9 mouse cellular contexts compared by ENCODE assay signal in genomic region chr8:122369665-122370064, GRCm38 (mm10). TPM values are rescaled to one million over a fixed set of nuclear protein-coding genes. Genes with fewer than 3 reads are reported as not detected.
DNase-seq lines count a peak whose midpoint lies in the region; ATAC-seq and TF ChIP-seq lines count a peak whose summit lies in the region.
"Had no signal": no experiment of that assay in that cellular context is flagged by ENCODE, and none has a peak within 500 bp of the region (broad histone marks: within the 10 kb centered on the region; RNA-seq: fewer than 3 reads in every experiment).

No protein-coding gene starts in this region.

- in situ Hi-C loops in ES-E14 (cut with MboI; ENCODE audit: low sequenced_read_pairs in 2 of 2, unreplicated experiment in 2 of 2): no loop called here

- peak; percentile 16; the same call in 1 of the 2 replicates for ATAC-seq in embryonic facial prominence, embryonic 13.5 days (ENCODE audit: insufficient number of reproducible peaks, insufficient read depth, low FRiP score, low TSS enrichment, low read depth)

- no peaks in the 10 kb centered on the region for H3K4me1 ChIP-seq in ES-E14 (ENCODE audit: control insufficient read depth in 2 of 2, insufficient read depth in 2 of 2, low read length in 2 of 2, poor library complexity in 1 of 2)
- H3K4me1 ChIP-seq in embryonic facial prominence, embryonic 13.5 days: 0 out of 2 replicates have a peak, but pooled peaks cover 3% of the 10 kb centered on the region

- intact Hi-C loops in heart, postnatal 25 days (cut with DNase I): loop anchor here (1.0 to 2.0 kb wide), 2 partner anchors 21 to 96 kb away; no protein-coding TSS in a partner anchor

- DNase-seq in ES-E14 (ENCODE audit: low read depth, low spot score): peak; percentile 38
- peak; percentile 41 to 44 for DNase-seq in adrenal gland, postnatal 4 days (ENCODE audit: low spot score in 2 of 2)
- peak; percentile 13 for DNase-seq in heart, postnatal 25 days (ENCODE audit: low spot score)
- DNase-seq in layer of hippocampus, postnatal 14 days (ENCODE audit: low spot score in 2 of 2): peak; percentile 47 to 69
- peak; percentile 85 to 86 for DNase-seq in lung, postnatal 4 days
- DNase-seq in right cerebral cortex, adult 2 months (ENCODE audit: low spot score in 2 of 2): peak; percentile 75 to 78
- peak; percentile 75 to 79 for DNase-seq in urinary bladder, postnatal 36 days (ENCODE audit: low spot score in 2 of 2)

- WGBS in embryonic facial prominence, embryonic 13.5 days: 9% methylated on average over 9 of the region's 9 CpGs

- H3K4me3 ChIP-seq in ES-E14 (ENCODE audit: insufficient read depth in 1 of 2, low read depth in 1 of 2, low read length in 2 of 2, poor library complexity in 1 of 2, severe bottlenecking in 1 of 2): no peak overlapping the region
- H3K4me3 ChIP-seq in embryonic facial prominence, embryonic 13.5 days: no peak overlapping the region

- H3K36me3 ChIP-seq in ES-E14 (ENCODE audit: control insufficient read depth, insufficient read depth, low read length, poor library complexity, severe bottlenecking): no peaks in the 10 kb centered on the region
- H3K36me3 ChIP-seq in embryonic facial prominence, embryonic 13.5 days: no peaks in the 10 kb centered on the region

- H3K27me3 ChIP-seq in embryonic facial prominence, embryonic 13.5 days: no peaks in the 10 kb centered on the region

- no peak overlapping the region for H3K27ac ChIP-seq in ES-E14 (ENCODE audit: insufficient read depth, low read depth, low read length, poor library complexity, severe bottlenecking)
- H3K27ac ChIP-seq in embryonic facial prominence, embryonic 13.5 days: no peak overlapping the region
- H3K27ac ChIP-seq: macrophage had no signal

- no peak overlapping the region for H3K9ac ChIP-seq in ES-E14 (ENCODE audit: insufficient read depth, low read depth, low read length, poor library complexity, severe bottlenecking)
- H3K9ac ChIP-seq in embryonic facial prominence, embryonic 13.5 days: no peak overlapping the region

- no peak overlapping the region for H3K4me2 ChIP-seq in embryonic facial prominence, embryonic 13.5 days

- H3K9me3 ChIP-seq in ES-E14 (ENCODE audit: control insufficient read depth, insufficient read depth, low read depth, low read length): no peaks in the 10 kb centered on the region
- no peaks in the 10 kb centered on the region for H3K9me3 ChIP-seq in embryonic facial prominence, embryonic 13.5 days

TF ChIP-seq in ES-E14, 5 proteins besides CTCF, POLR2A, EP300 and RAD21:
- peak; percentile 21; the same call in 1 of the 2 replicates for TF ChIP-seq ZC3H11A (IDR thresholded peaks at IDR 0.05; ENCODE audit: borderline replicate concordance, low read depth, low read length)
- TF ChIP-seq ZNF384 (IDR thresholded peaks at IDR 0.05; ENCODE audit: low read depth, low read length): no peak
TF ChIP-seq in ES-E14: peak in this region for 1.

RNA-seq across cellular contexts. Expression of gene Zc3h18, which starts 6.7 kb away (rescaled TPM):
- total RNA-seq in ES-E14 (2012; rRNA removed): 87.1 and 90.4 TPM in 2 replicates
- 10 to 100 TPM; 48.9 to 52.0 TPM for total RNA-seq in adrenal gland, postnatal 4 days (2021)
- polyA plus RNA-seq in embryonic facial prominence, embryonic 13.5 days (2015; fragmentation: Nextera tagmentation; extraction: Ambion mirVana): 54.8 and 59.1 TPM in 2 replicates
- total RNA-seq in heart, postnatal 25 days (2021): 10 to 100 TPM; 20.1 to 21.8 TPM
- 10 to 100 TPM; 35.4 to 39.2 TPM for total RNA-seq in layer of hippocampus, postnatal 14 days (2021)

RNA-seq across cellular contexts. Expression of gene Trhr2, which starts 9.1 kb away (rescaled TPM):
- total RNA-seq in ES-E14 (2012; rRNA removed): not detected in 2 replicates
- not detected for total RNA-seq in adrenal gland, postnatal 4 days (2021)
- 0.26 and 0.66 TPM in 2 replicates for polyA plus RNA-seq in embryonic facial prominence, embryonic 13.5 days (2015; fragmentation: Nextera tagmentation; extraction: Ambion mirVana)
- not detected for total RNA-seq in heart, postnatal 25 days (2021)
- under 1 TPM; 0.76 to 0.81 TPM for total RNA-seq in layer of hippocampus, postnatal 14 days (2021)
- polyA plus RNA-seq: macrophage had no signal

RNA-seq across cellular contexts. Expression of gene Il17c, which starts 52.2 kb away (rescaled TPM):
- 0.58 TPM in 1 of 2 replicates, not detected in the other for total RNA-seq in ES-E14 (2012; rRNA removed)
- total RNA-seq in adrenal gland, postnatal 4 days (2021): not detected
- polyA plus RNA-seq in embryonic facial prominence, embryonic 13.5 days (2015; fragmentation: Nextera tagmentation; extraction: Ambion mirVana): 0.31 TPM in 1 of 2 replicates, not detected in the other
- total RNA-seq in heart, postnatal 25 days (2021): not detected
- not detected for total RNA-seq in layer of hippocampus, postnatal 14 days (2021)
- polyA plus RNA-seq: macrophage had no signal

Comparison
In these comparisons a context has a peak if more than half of its experiments do, and no peak if none do; other contexts are left out.
1. DNase-seq: peak in every context shown above with its lines; median percentile 86 in lung, postnatal 4 days; 77 in urinary bladder, postnatal 36 days; 76 in right cerebral cortex, adult 2 months; 58 in layer of hippocampus, postnatal 14 days; 42 in adrenal gland, postnatal 4 days; 38 in ES-E14; 13 in heart, postnatal 25 days.